Mouse (Mus musculus) small intestine, adult 2 months (tissue): ENCODE data around the gene Sparcl1.

Experiments used
- CTCF ChIP-seq: fragments of 200-500 bp; IDR thresholded peaks from 2 replicates; pipeline ENCODE4 v1.5.1; 2012; ENCODE audit warnings: low read depth, mild to moderate bottlenecking, control low read depth, inconsistent platforms, low read length, moderate library complexity, mixed read lengths; ENCODE audit not compliant: insufficient replicate concordance, insufficient read length; ENCODE audit errors: extremely low read depth
- POLR2A ChIP-seq: fragments of 200-500 bp; IDR thresholded peaks from 2 replicates; pipeline ENCODE4 v1.6.1; 2012; ENCODE audit warnings: low read depth, mild to moderate bottlenecking, control low read depth, inconsistent platforms, low read length, moderate library complexity

DNA sequence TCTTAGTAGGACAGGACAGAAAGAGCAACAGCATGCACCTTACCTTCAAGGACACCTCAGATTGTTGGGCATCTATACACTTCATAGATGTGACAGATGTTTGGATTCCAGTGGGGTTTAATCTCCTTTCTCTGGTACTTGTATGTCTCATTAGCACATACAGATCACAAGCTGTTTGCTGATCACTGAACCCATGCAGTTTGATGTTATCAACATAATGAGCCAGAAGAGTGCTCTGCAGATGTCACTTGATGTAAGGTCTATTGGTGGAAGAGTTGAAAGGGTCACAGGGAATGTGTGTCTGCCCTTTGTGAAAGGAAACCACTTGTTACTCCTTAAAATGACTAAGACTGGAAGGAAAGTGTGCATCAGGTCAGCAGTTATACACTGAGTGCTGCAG lies 78.5 kb downstream of the Sparcl1 start:
- TF ChIP-seq CTCF (no peak), POLR2A (no peak)
